In genomic region chrX:101288432-101288831, GRCm38 (mm10) we compare ENCODE assay signal across 19 mouse cellular contexts. TPM values are rescaled to one million over a fixed set of nuclear protein-coding genes. Genes with fewer than 3 reads are reported as not detected.
"Had no signal": no experiment of that assay in that cellular context is flagged by ENCODE, and none has a peak within 500 bp of the region (broad histone marks: within the 10 kb centered on the region; RNA-seq: fewer than 3 reads in every experiment).

No protein-coding gene starts in this region.

- H3K4me1 ChIP-seq: limb, embryonic 12.5 days; lung, embryonic 15.5 days; midbrain, embryonic 12.5 days; neural tube, embryonic 13.5 days had no signal

- H3K4me2 ChIP-seq: limb, embryonic 12.5 days; lung, embryonic 15.5 days; midbrain, embryonic 12.5 days; neural tube, embryonic 13.5 days had no signal

- H3K27ac ChIP-seq: kidney, postnatal 0 days; layer of hippocampus, adult 2 months; limb, embryonic 12.5 days; lung, embryonic 15.5 days; midbrain, embryonic 12.5 days; neural tube, embryonic 13.5 days had no signal

- H3K27me3 ChIP-seq: lung, embryonic 15.5 days; midbrain, embryonic 12.5 days; neural tube, embryonic 13.5 days had no signal

- H3K4me3 ChIP-seq: layer of hippocampus, adult 2 months; limb, embryonic 12.5 days; lung, embryonic 15.5 days; midbrain, embryonic 12.5 days; neural tube, embryonic 13.5 days had no signal

- ATAC-seq: midbrain, embryonic 16.5 days had no signal

- H3K9me3 ChIP-seq: limb, embryonic 12.5 days; lung, embryonic 15.5 days; midbrain, embryonic 12.5 days; neural tube, embryonic 13.5 days had no signal

- H3K9ac ChIP-seq: limb, embryonic 12.5 days; lung, embryonic 15.5 days; midbrain, embryonic 12.5 days; neural tube, embryonic 13.5 days had no signal

- DNase-seq: kidney, adult 11 months; kidney, adult 9 months; kidney, postnatal 36 days; retina, postnatal 1 day; right cerebral cortex, postnatal 14 days; thymus, postnatal 4 days had no signal

RNA-seq across cellular contexts. Expression of gene Gm20489, which starts 19.6 kb away (rescaled TPM):
- total RNA-seq: layer of hippocampus, adult 2 months; layer of hippocampus, postnatal 10 days; left cerebral cortex, postnatal 36 days; liver, adult 2 months; megakaryocyte-erythroid progenitor cell, adult 5-6 weeks had no signal
- polyA plus RNA-seq: kidney, postnatal 0 days; limb, embryonic 12.5 days; liver, adult 2 months; lung, embryonic 15.5 days; midbrain, embryonic 12.5 days; midbrain, embryonic 16.5 days; neural tube, embryonic 13.5 days; small intestine, adult 2 months; stomach, embryonic 16.5 days had no signal

RNA-seq across cellular contexts. Expression of gene Gm614, which starts 24.6 kb away (rescaled TPM):
- total RNA-seq: layer of hippocampus, adult 2 months; layer of hippocampus, postnatal 10 days; left cerebral cortex, postnatal 36 days; liver, adult 2 months had no signal
- polyA plus RNA-seq: kidney, postnatal 0 days; limb, embryonic 12.5 days; liver, adult 2 months; lung, embryonic 15.5 days; midbrain, embryonic 12.5 days; midbrain, embryonic 16.5 days; neural tube, embryonic 13.5 days; stomach, embryonic 16.5 days had no signal
